Comparison of ENCODE assay signal across 9 mouse cellular contexts in genomic region chr1:39280989-39281875, GRCm38 (mm10).
DNase-seq lines count a peak whose midpoint lies in the region; ATAC-seq and TF ChIP-seq lines count a peak whose summit lies in the region.
"Had no signal": no experiment of that assay in that cellular context is flagged by ENCODE, and none has a peak within 500 bp of the region (broad histone marks: within the 10 kb centered on the region; RNA-seq: fewer than 3 reads in every experiment).

No protein-coding gene starts in this region.

- H3K9me3 ChIP-seq in heart, embryonic 12.5 days (replicated peaks), result peaks cover 9% of the 10 kb centered on the region; the same call in 1 of the 2 replicates
- H3K9me3 ChIP-seq in hindbrain, embryonic 16.5 days (ENCODE audit: control insufficient read depth, low read length), result no peaks in the 10 kb centered on the region
- peaks cover 4% of the 10 kb centered on the region; the same call in 1 of the 2 replicates for H3K9me3 ChIP-seq in forebrain, embryonic 13.5 days (replicated peaks)
- H3K9me3 ChIP-seq: liver, embryonic 15.5 days had no signal

- no peak for TF ChIP-seq EP300 in heart, adult 2 months (IDR thresholded peaks at IDR 0.05; ENCODE audit: insufficient read depth, low read depth, low read length)

- no peaks in the 10 kb centered on the region for H3K27me3 ChIP-seq in heart, adult 2 months (ENCODE audit: control insufficient read depth, insufficient read depth, low read length)
- H3K27me3 ChIP-seq in heart, embryonic 12.5 days (replicated peaks), result peaks cover 20% of the 10 kb centered on the region; the same call in 1 of the 2 replicates
- H3K27me3 ChIP-seq in hindbrain, embryonic 16.5 days (replicated peaks; ENCODE audit: control insufficient read depth, insufficient read depth, low read length), result no peaks in the 10 kb centered on the region
- no peaks in the 10 kb centered on the region for H3K27me3 ChIP-seq in forebrain, embryonic 13.5 days
- H3K27me3 ChIP-seq: liver, embryonic 15.5 days had no signal

- H3K27ac ChIP-seq in heart, adult 2 months, result peak overlapping the region; percentile 68
- H3K27ac ChIP-seq in heart, embryonic 12.5 days (ENCODE audit: poor library complexity, severe bottlenecking), result peak overlapping the region; percentile 40; the same call in 1 of the 2 replicates
- H3K27ac ChIP-seq in hindbrain, embryonic 16.5 days (ENCODE audit: low read depth, low read length), result no peak overlapping the region
- no peak overlapping the region for H3K27ac ChIP-seq in forebrain, embryonic 13.5 days
- H3K27ac ChIP-seq: liver, embryonic 15.5 days had no signal

- no peak for ATAC-seq in heart, embryonic 12.5 days (ENCODE audit: insufficient number of reproducible peaks, low FRiP score)
- ATAC-seq in hindbrain, embryonic 16.5 days, result no peak
- ATAC-seq in forebrain, embryonic 13.5 days, result no peak

- no peak for TF ChIP-seq POLR2A in heart, adult 2 months (IDR thresholded peaks at IDR 0.05; ENCODE audit: insufficient read depth, low read depth, low read length)

- peaks cover 7% of the 10 kb centered on the region; the same call in 1 of the 2 replicates for H3K4me1 ChIP-seq in heart, adult 2 months (ENCODE audit: control insufficient read depth, insufficient read depth, low read length)
- peaks cover 27% of the 10 kb centered on the region for H3K4me1 ChIP-seq in heart, embryonic 12.5 days (replicated peaks)
- no peaks in the 10 kb centered on the region for H3K4me1 ChIP-seq in hindbrain, embryonic 16.5 days (ENCODE audit: control insufficient read depth, insufficient read depth, low read depth, low read length)
- peaks cover 7% of the 10 kb centered on the region; the same call in 1 of the 2 replicates for H3K4me1 ChIP-seq in forebrain, embryonic 13.5 days
- H3K4me1 ChIP-seq: liver, embryonic 15.5 days had no signal

- peak overlapping the region; percentile 22; the same call in 1 of the 2 replicates for H3K4me3 ChIP-seq in heart, adult 2 months
- H3K4me3 ChIP-seq in heart, embryonic 12.5 days, result no peak overlapping the region
- H3K4me3 ChIP-seq in hindbrain, embryonic 16.5 days (ENCODE audit: low read length), result no peak overlapping the region
- no peak overlapping the region for H3K4me3 ChIP-seq in forebrain, embryonic 13.5 days
- H3K4me3 ChIP-seq: liver, embryonic 15.5 days had no signal

- H3K9ac ChIP-seq in heart, adult 2 months (ENCODE audit: low read depth, low read length), result no peak overlapping the region
- H3K9ac ChIP-seq in heart, embryonic 12.5 days, result no peak overlapping the region
- no peak overlapping the region for H3K9ac ChIP-seq in hindbrain, embryonic 16.5 days (ENCODE audit: low read depth, low read length)
- H3K9ac ChIP-seq in forebrain, embryonic 13.5 days, result no peak overlapping the region
- H3K9ac ChIP-seq: liver, embryonic 15.5 days had no signal

- peak; percentile 42 to 49 for DNase-seq in heart, adult 2 months
- DNase-seq in heart, postnatal 25 days (ENCODE audit: low spot score), result no peak
- DNase-seq in MN1 (ENCODE audit: low spot score), result peak; percentile 51
- peak; percentile 87 for DNase-seq in naive thymus-derived CD4-positive, alpha-beta T cell, adult 2 months (ENCODE audit: low read depth)
- DNase-seq in spleen, postnatal 14 days (ENCODE audit: low spot score in 2 of 2), result no peak

- no peaks in the 10 kb centered on the region for H3K79me2 ChIP-seq in heart, adult 2 months (replicated peaks; ENCODE audit: control insufficient read depth, insufficient read depth, low read length)

- no peak for TF ChIP-seq CTCF in heart, adult 2 months (IDR thresholded peaks at IDR 0.05)

- H3K36me3 ChIP-seq in heart, adult 2 months (ENCODE audit: control insufficient read depth, insufficient read depth, low read length), result no peaks in the 10 kb centered on the region
- H3K36me3 ChIP-seq in heart, embryonic 12.5 days, result no peaks in the 10 kb centered on the region
- no peaks in the 10 kb centered on the region for H3K36me3 ChIP-seq in hindbrain, embryonic 16.5 days (ENCODE audit: control insufficient read depth, insufficient read depth, low read length)
- no peaks in the 10 kb centered on the region for H3K36me3 ChIP-seq in forebrain, embryonic 13.5 days (ENCODE audit: poor library complexity, severe bottlenecking)
- H3K36me3 ChIP-seq: liver, embryonic 15.5 days had no signal

- 47% methylated on average over 15 of the region's 15 CpGs for WGBS in heart, adult 2 months
- 52% methylated on average over 15 of the region's 15 CpGs for WGBS in heart, embryonic 12.5 days
- 68% methylated on average over 15 of the region's 15 CpGs for WGBS in hindbrain, embryonic 16.5 days
- 66% methylated on average over 14 of the region's 15 CpGs for WGBS in forebrain, embryonic 13.5 days

- no peak overlapping the region for H3K4me2 ChIP-seq in heart, embryonic 12.5 days
- H3K4me2 ChIP-seq in hindbrain, embryonic 16.5 days (ENCODE audit: low read length), result no peak overlapping the region
- H3K4me2 ChIP-seq in forebrain, embryonic 13.5 days, result no peak overlapping the region
- H3K4me2 ChIP-seq: liver, embryonic 15.5 days had no signal

- intact Hi-C loops in heart, adult 2 months (cut with DNase I), result loop anchor here (2.0 kb wide), 1 partner anchor 84 kb away; no protein-coding TSS in a partner anchor
- intact Hi-C loops in heart, postnatal 25 days (cut with DNase I), result loop anchor here (5.0 kb wide), 1 partner anchor 89 kb away; the partner anchor contains the start of gene Npas2

Comparison
In these comparisons a context has a peak if more than half of its experiments do, and no peak if none do; other contexts are left out.
1. DNase-seq: peak in heart, adult 2 months (2 of 2), MN1 (single experiment) and naive thymus-derived CD4-positive, alpha-beta T cell, adult 2 months (single experiment); none in heart, postnatal 25 days (single experiment) and spleen, postnatal 14 days (0 of 2).
2. H3K27ac ChIP-seq: peak in heart, adult 2 months (single experiment) and heart, embryonic 12.5 days (single experiment); none in hindbrain, embryonic 16.5 days (single experiment) and forebrain, embryonic 13.5 days (single experiment).